Comparison of ENCODE assay signal across 21 mouse cellular contexts in genomic region chr3:41047838-41048237, GRCm38 (mm10). TPM values are rescaled to one million over a fixed set of nuclear protein-coding genes. Genes with fewer than 3 reads are reported as not detected.
DNase-seq lines count a peak whose midpoint lies in the region; TF ChIP-seq lines count a peak whose summit lies in the region.
"Had no signal": no experiment of that assay in that cellular context is flagged by ENCODE, and none has a peak within 500 bp of the region (broad histone marks: within the 10 kb centered on the region; RNA-seq: fewer than 3 reads in every experiment).

No protein-coding gene starts in this region.

- DNase-seq in cerebellum, adult 9-10 months, result peak; percentile 43
- no peak for DNase-seq in cerebellum, adult 11 months
- peak; percentile 34 for DNase-seq in heart, adult 11 months
- no peak for DNase-seq in heart, postnatal 25 days (ENCODE audit: low spot score)
- peak; percentile 76 for DNase-seq in retina, embryonic 14.5 days (ENCODE audit: low spot score)
- no peak for DNase-seq in layer of hippocampus, adult 8-10 months (ENCODE audit: low spot score in 2 of 2)
- DNase-seq in kidney, adult 2 months, result no peak
- no peak for DNase-seq in layer of hippocampus, adult 9-10 months (ENCODE audit: low spot score)
- DNase-seq: adrenal gland, adult 2 months; adrenal gland, postnatal 14 days; cerebellum, postnatal 36 days; embryo, embryonic 11 days; gastrocnemius, postnatal 10 days; gastrocnemius, postnatal 36 days; heart, postnatal 36 days had no signal

- TF ChIP-seq POLR2A in kidney, adult 2 months (IDR thresholded peaks at IDR 0.05; ENCODE audit: low read depth, low read length), result no peak

- intact Hi-C loops in heart, postnatal 25 days (cut with DNase I), result no loop called here

- H3K27ac ChIP-seq in kidney, adult 2 months (ENCODE audit: insufficient read depth, low read depth, low read length), result no peak overlapping the region
- H3K27ac ChIP-seq: embryonic facial prominence, embryonic 15.5 days; forebrain, embryonic 15.5 days; hindbrain, embryonic 14.5 days; hindbrain, postnatal 0 days had no signal

- TF ChIP-seq CTCF in kidney, adult 2 months (conservative IDR thresholded peaks at IDR 0.05; ENCODE audit: insufficient read depth, insufficient read length, low read depth, low read length), result no peak

- H3K4me3 ChIP-seq in kidney, adult 2 months (ENCODE audit: insufficient read depth, low read depth, low read length), result no peak overlapping the region
- H3K4me3 ChIP-seq: embryonic facial prominence, embryonic 15.5 days; forebrain, embryonic 15.5 days had no signal

- H3K36me3 ChIP-seq in kidney, adult 2 months (ENCODE audit: control insufficient read depth, insufficient read depth, low read length), result no peaks in the 10 kb centered on the region
- H3K36me3 ChIP-seq: embryonic facial prominence, embryonic 15.5 days; forebrain, embryonic 15.5 days; G1E had no signal

- 88% methylated on average over 6 of the region's 6 CpGs for WGBS in kidney, adult 2 months

- H3K4me1 ChIP-seq in kidney, adult 2 months (ENCODE audit: control insufficient read depth, insufficient read depth, low read length), result no peaks in the 10 kb centered on the region
- H3K4me1 ChIP-seq: embryonic facial prominence, embryonic 15.5 days; forebrain, embryonic 15.5 days had no signal

- no peaks in the 10 kb centered on the region for H3K27me3 ChIP-seq in kidney, adult 2 months (replicated peaks; ENCODE audit: control insufficient read depth, insufficient read depth, low read length)
- H3K27me3 ChIP-seq: CH12.LX; embryonic facial prominence, embryonic 15.5 days; forebrain, embryonic 15.5 days had no signal

RNA-seq across cellular contexts. Expression of gene Pgrmc2, which starts 35.0 kb away (rescaled TPM):
- total RNA-seq in heart, postnatal 25 days (2021), result 10 to 100 TPM; 27.5 to 30.1 TPM
- total RNA-seq in layer of hippocampus, adult 8-10 months (2022), result 10 to 100 TPM; 53.6 to 63.9 (median 59.0) TPM
- 19.4 and 21.5 TPM in 2 replicates for polyA plus RNA-seq in kidney, adult 2 months (2012; rRNA removed)

Comparison
In these comparisons a context has a peak if more than half of its experiments do, and no peak if none do; other contexts are left out.
1. DNase-seq: peak in cerebellum, adult 9-10 months (single experiment), heart, adult 11 months (single experiment) and retina, embryonic 14.5 days (single experiment); none in cerebellum, adult 11 months (single experiment), heart, postnatal 25 days (single experiment), layer of hippocampus, adult 8-10 months (0 of 2), kidney, adult 2 months (single experiment) and layer of hippocampus, adult 9-10 months (single experiment).